Mouse (Mus musculus) forebrain, postnatal 0 days (tissue): ENCODE results near the gene Skap2. TPM values are rescaled to one million over a fixed set of nuclear protein-coding genes. Genes with fewer than 3 reads are reported as not detected.

Experiments used
- ATAC-seq: fragments of 200-750 bp; cut with Nextera tagmentation; 2 replicates; pipeline ENCODE4 v1.8.0; 2017; ENCODE audit warnings: mild to moderate bottlenecking, moderate library complexity
- DNase-seq: peaks from one replicate; pipeline ENCODE4 v3.0.0-alpha.2; 2015
- H3K27ac ChIP-seq: fragments of 300-500 bp; sonication (generic); 2 replicates; pipeline ENCODE4 v1.5.1; 2014; ENCODE audit warnings: low read depth, mild to moderate bottlenecking, antibody characterized with exemption, low read length, moderate library complexity, mixed read lengths
- H3K27me3 ChIP-seq: fragments of 300-500 bp; sonication (generic); 2 replicates; pipeline ENCODE4 v1.6.1; 2014; ENCODE audit warnings: mild to moderate bottlenecking, low read length, mixed read lengths; ENCODE audit not compliant: insufficient read depth
- H3K36me3 ChIP-seq: fragments of 300-500 bp; sonication (generic); 2 replicates; pipeline ENCODE4 v1.6.1; 2014; ENCODE audit warnings: mild to moderate bottlenecking, moderate library complexity; ENCODE audit not compliant: insufficient read depth
- H3K4me1 ChIP-seq: fragments of 300-500 bp; sonication (generic); 2 replicates; pipeline ENCODE4 v1.6.1; 2014; ENCODE audit warnings: antibody characterized with exemption; ENCODE audit not compliant: insufficient read depth
- H3K4me2 ChIP-seq: fragments of 300-500 bp; sonication (generic); 2 replicates; pipeline ENCODE4 v1.6.1; 2014; ENCODE audit warnings: low read depth, mild to moderate bottlenecking, moderate library complexity
- H3K4me3 ChIP-seq: fragments of 300-500 bp; sonication (generic); 2 replicates; pipeline ENCODE4 v1.5.1; 2014; ENCODE audit warnings: low read depth, low read length, mixed read lengths
- H3K9ac ChIP-seq: fragments of 300-500 bp; sonication (generic); 2 replicates; pipeline ENCODE4 v1.6.1; 2014; ENCODE audit warnings: mild to moderate bottlenecking
- H3K9me3 ChIP-seq: fragments of 300-500 bp; sonication (generic); 2 replicates; pipeline ENCODE4 v1.6.1; 2016; ENCODE audit warnings: low read length
- CTCF ChIP-seq: sonication (generic); IDR thresholded peaks from 2 replicates; pipeline ENCODE4 v1.5.1; 2016; ENCODE audit warnings: antibody characterized with exemption, control low read depth, low read depth
- WGBS: fragments of 180-500 bp; shearing (Covaris S2); extraction: QIAGEN DNeasy Blood & Tissue Kit; methylation state at CpG from one replicate; pipeline ENCODE4 v1.1.7; 2014; 5-methylcytosine and 5-hydroxymethylcytosine counted together
- polyA plus RNA-seq: library from polyadenylated mRNA; unstranded; fragments of >200 nt; fragmentation: Nextera tagmentation; extraction: Ambion mirVana; gene quantifications from 2 replicates; pipeline ENCODE4 v1.2.1, GENCODE M21; 2015
- total RNA-seq: library from RNA; depleted of rRNA; stranded (reverse); fragments of >200 nt; gene quantifications from 2 replicates; pipeline ENCODE4 v1.2.3, GENCODE M21; 2014

The Skap2 gene
- total and polyA plus RNA-seq, 2 experiments from 2014 or later = 4.7 to 6.6 TPM

GRCm38 (mm10) chr6:51927101-51927500 is 85.2 kb downstream of the Skap2 start:
- Histone ChIP-seq H3K9me3 (no peaks in the 10 kb centered on the region), H3K4me1 (no peaks in the 10 kb centered on the region), H3K27me3 (peaks cover 4% of the 10 kb centered on the region; the same call in 1 of the 2 replicates), H3K4me2 (no peak overlapping the region), H3K9ac (no peak overlapping the region), H3K36me3 (no peaks in the 10 kb centered on the region), H3K27ac (no peak overlapping the region), H3K4me3 (no peak overlapping the region)
- WGBS = 51% methylated on average over 3 of the region's 3 CpGs
- no peak for TF ChIP-seq CTCF
- ATAC-seq = no peak
- no peak for DNase-seq

- Histone ChIP-seq H3K4me3 (no peak overlapping the region), H3K27me3 (no peaks in the 10 kb centered on the region), H3K27ac (no peak overlapping the region), H3K4me2 (no peak overlapping the region), H3K9me3 (no peaks in the 10 kb centered on the region), H3K4me1 (no peaks in the 10 kb centered on the region), H3K36me3 (no peaks in the 10 kb centered on the region), H3K9ac (no peak overlapping the region)
- no peak for ATAC-seq
- WGBS = 88% methylated on average over 4 of the region's 4 CpGs
- no peak for TF ChIP-seq CTCF
- no peak for DNase-seq
These were observed 90.5 kb downstream of the Skap2 start for GRCm38 (mm10) chr6:51921831-51922230.

- Histone ChIP-seq H3K4me1 (no peaks in the 10 kb centered on the region; the same call in 1 of the 2 replicates), H3K27me3 (no peaks in the 10 kb centered on the region), H3K4me3 (no peak overlapping the region), H3K36me3 (no peaks in the 10 kb centered on the region), H3K27ac (no peak overlapping the region), H3K9ac (no peak overlapping the region), H3K9me3 (no peaks in the 10 kb centered on the region), H3K4me2 (no peak overlapping the region)
- ATAC-seq (peak; percentile 59; the same call in 1 of the 2 replicates), DNase-seq (peak; percentile 30)
- no peak for TF ChIP-seq CTCF
These were observed 103.9 kb downstream of the Skap2 start for GRCm38 (mm10) chr6:51908495-51908894.

GRCm38 (mm10) chr6:51905659-51906058 is 106.7 kb downstream of the Skap2 start:
- H3K9me3 ChIP-seq = no peaks in the 10 kb centered on the region
- 76% methylated on average over 4 of the region's 4 CpGs for WGBS
- DNase-seq = no peak
- no peaks in the 10 kb centered on the region for H3K36me3 ChIP-seq
- no peak overlapping the region for H3K27ac ChIP-seq
- H3K4me2 ChIP-seq = no peak overlapping the region
- no peaks in the 10 kb centered on the region; the same call in 1 of the 2 replicates for H3K4me1 ChIP-seq
- no peak for ATAC-seq
- no peak overlapping the region for H3K9ac ChIP-seq
- no peak for TF ChIP-seq CTCF
- H3K4me3 ChIP-seq = no peak overlapping the region
- no peaks in the 10 kb centered on the region for H3K27me3 ChIP-seq

- Histone ChIP-seq H3K27ac (no peak overlapping the region), H3K4me1 (no peaks in the 10 kb centered on the region; the same call in 1 of the 2 replicates), H3K9ac (no peak overlapping the region), H3K4me2 (no peak overlapping the region), H3K9me3 (no peaks in the 10 kb centered on the region), H3K36me3 (no peaks in the 10 kb centered on the region), H3K27me3 (no peaks in the 10 kb centered on the region), H3K4me3 (no peak overlapping the region)
- WGBS = 81% methylated on average over 1 of the region's 1 CpGs
- no peak for DNase-seq
- no peak for ATAC-seq
- no peak for TF ChIP-seq CTCF
These were observed 110.8 kb downstream of the Skap2 start for GRCm38 (mm10) chr6:51901544-51901943.

GRCm38 (mm10) chr6:51898318-51898994 is 113.9 kb downstream of the Skap2 start:
- Histone ChIP-seq H3K36me3 (no peaks in the 10 kb centered on the region), H3K4me2 (no peak overlapping the region), H3K9ac (no peak overlapping the region), H3K4me1 (no peaks in the 10 kb centered on the region), H3K27me3 (no peaks in the 10 kb centered on the region), H3K27ac (no peak overlapping the region), H3K4me3 (no peak overlapping the region), H3K9me3 (no peaks in the 10 kb centered on the region)
- ATAC-seq (no peak), DNase-seq (no peak)
- TF ChIP-seq CTCF = no peak
- 74% methylated on average over 8 of the region's 8 CpGs for WGBS

- no peak overlapping the region for H3K4me3 ChIP-seq
- no peak for DNase-seq
- no peaks in the 10 kb centered on the region for H3K9me3 ChIP-seq
- no peaks in the 10 kb centered on the region for H3K36me3 ChIP-seq
- no peak overlapping the region for H3K9ac ChIP-seq
- no peaks in the 10 kb centered on the region for H3K27me3 ChIP-seq
- 84% methylated on average over 3 of the region's 3 CpGs for WGBS
- no peaks in the 10 kb centered on the region for H3K4me1 ChIP-seq
- no peak for ATAC-seq
- no peak overlapping the region for H3K27ac ChIP-seq
- no peak overlapping the region for H3K4me2 ChIP-seq
- TF ChIP-seq CTCF = no peak
These were observed 116.6 kb downstream of the Skap2 start for GRCm38 (mm10) chr6:51895753-51896152.
